Mouse (Mus musculus) C2C12 (cell line): Measurements from ENCODE around the gene Ube2h.

Experiments used
- CTCF ChIP-seq: IDR thresholded peaks from one replicate; pipeline ENCODE4 v1.5.1; 2011; ENCODE audit not compliant: control insufficient read depth, insufficient read depth, insufficient read length
- MAX ChIP-seq: IDR thresholded peaks from one replicate; pipeline ENCODE4 v1.6.1; 2011; ENCODE audit warnings: mild to moderate bottlenecking, control low read depth
- MYOG ChIP-seq: IDR thresholded peaks from one replicate; pipeline ENCODE4 v1.6.1; 2011; ENCODE audit not compliant: control insufficient read depth, insufficient read length; ENCODE audit errors: extremely low read depth
- USF1 ChIP-seq: IDR thresholded peaks from one replicate; pipeline ENCODE4 v1.6.1; 2011; ENCODE audit warnings: low read depth, mild to moderate bottlenecking, control low read depth, moderate library complexity

- TF ChIP-seq CTCF (no peak), MAX (no peak), MYOG (no peak), USF1 (no peak)
Observed at GRCm38 (mm10) chr6:30299116-30299515, 5.2 kb downstream of the Ube2h start.
